Mouse (Mus musculus) left cerebral cortex, adult 8-10 months (tissue): Measurements from ENCODE around the gene Hdc. TPM values are rescaled to one million over a fixed set of nuclear protein-coding genes. Genes with fewer than 3 reads are reported as not detected.

Experiments
- DNase-seq, 2 experiments: peaks; one replicate each; pipeline ENCODE4 v3.0.0; 2022; ENCODE audit warnings: low spot score in 2 of 2
- total RNA-seq, 4 experiments: library from RNA; stranded (reverse); gene quantifications; 2 replicates each; pipeline ENCODE4 v1.2.4; 2022

Hdc gene
- total RNA-seq, 4 experiments from 2014 or later = 0.94 to 1.6 (median 1.2) TPM

DNA sequence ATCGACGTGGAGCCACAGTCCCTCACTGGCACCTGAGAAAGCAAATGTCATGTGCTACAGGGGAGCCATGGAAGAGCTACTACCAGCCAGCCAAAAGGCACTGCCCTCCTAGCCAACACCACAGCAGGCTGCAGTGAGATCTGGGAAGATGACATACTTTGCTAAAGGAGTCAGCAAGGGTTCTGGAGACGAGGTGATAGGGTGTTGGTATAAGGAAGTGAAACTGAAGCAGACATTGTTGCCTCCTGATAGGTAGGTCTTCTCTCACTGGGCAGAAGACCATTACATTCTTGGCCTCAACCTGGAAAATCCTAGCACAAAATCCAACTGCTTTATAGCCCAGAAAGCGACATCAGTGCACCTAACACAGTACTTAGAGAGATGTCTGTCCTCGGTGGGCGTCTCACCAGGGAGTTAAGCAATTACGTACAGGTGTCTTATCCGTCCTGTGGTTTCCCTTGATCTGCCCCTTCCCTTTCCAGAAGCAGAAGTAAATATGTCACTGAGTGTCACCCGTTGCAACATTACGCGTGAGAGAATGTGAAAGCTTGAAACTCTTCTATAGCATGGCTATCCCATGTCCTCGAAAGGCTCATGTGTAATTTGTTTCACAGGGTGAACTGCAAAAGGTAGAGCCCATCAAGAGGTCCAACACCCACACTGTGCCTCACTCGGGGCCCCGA is 17.0 kb downstream of the Hdc start:
- no peak for DNase-seq

DNA sequence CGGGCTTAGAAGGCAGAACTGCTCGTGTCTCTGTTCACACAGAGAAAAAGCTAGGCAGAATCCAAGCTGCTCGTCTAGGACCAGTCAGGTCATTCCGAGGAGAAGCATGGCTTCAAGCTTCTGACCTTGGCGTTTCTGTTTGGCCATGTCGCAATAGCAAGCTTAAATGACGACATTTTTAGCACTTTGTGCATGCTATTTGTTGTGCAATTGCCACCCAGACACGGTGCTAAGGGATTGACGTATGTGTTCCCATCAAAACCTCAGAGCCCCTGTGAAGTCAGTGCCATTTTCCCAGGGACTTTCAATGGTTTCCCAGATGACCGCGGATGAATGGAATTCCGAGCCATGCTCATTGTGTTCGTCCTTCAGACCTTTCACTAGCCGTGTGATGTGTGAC is 18.6 kb downstream of the Hdc start:
- DNase-seq = no peak

GRCm38 (mm10) chr2:126599005-126599404 is 20.1 kb downstream of the Hdc start:
- no peak for DNase-seq

GRCm38 (mm10) chr2:126598359-126598758 is 20.7 kb downstream of the Hdc start:
- no peak for DNase-seq

DNA sequence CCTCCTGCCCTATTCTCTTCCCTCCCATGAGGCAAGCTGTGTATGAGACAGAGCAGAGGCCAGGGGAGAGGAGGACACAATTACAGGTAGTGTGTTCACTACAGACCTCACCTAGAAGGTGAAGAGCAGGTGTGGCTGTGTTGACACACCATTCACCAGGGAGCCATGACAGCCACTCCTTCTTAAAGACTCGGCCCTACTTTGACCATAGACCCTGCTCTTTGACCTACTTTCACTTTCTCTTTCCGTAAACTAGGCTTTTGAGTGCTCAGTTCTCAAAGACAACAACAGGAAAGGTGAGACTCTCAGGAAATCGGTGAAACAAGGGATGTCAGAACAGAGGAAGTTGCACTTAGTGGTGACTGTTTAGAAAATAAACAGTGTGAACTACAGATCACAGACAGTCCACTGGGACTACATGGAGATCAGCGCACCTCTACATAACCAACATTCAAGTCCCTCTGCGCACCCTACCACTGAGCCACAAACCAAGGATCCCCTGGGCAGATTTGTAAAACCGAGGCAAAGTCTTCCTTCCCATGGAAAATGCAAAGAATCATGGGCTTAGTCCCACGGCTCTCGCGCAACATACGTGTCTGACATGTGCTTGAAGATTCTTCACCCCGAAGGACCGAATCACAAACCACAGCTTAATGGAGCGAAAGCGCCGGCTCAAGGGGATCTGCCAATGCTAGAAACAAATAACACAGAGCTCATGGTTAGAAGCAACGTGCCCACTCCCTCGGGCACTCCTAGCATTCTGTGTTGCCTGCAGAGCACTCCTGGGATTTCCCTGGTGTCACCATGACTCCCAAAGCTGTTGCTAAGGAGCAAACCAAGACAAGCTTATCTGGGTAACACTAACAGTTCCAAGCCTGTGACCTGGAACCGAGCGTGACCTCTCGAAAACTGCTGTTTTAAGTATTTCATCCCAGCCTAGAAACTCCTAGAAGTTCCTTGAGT is 21.5 kb downstream of the Hdc start:
- DNase-seq = no peak

DNA sequence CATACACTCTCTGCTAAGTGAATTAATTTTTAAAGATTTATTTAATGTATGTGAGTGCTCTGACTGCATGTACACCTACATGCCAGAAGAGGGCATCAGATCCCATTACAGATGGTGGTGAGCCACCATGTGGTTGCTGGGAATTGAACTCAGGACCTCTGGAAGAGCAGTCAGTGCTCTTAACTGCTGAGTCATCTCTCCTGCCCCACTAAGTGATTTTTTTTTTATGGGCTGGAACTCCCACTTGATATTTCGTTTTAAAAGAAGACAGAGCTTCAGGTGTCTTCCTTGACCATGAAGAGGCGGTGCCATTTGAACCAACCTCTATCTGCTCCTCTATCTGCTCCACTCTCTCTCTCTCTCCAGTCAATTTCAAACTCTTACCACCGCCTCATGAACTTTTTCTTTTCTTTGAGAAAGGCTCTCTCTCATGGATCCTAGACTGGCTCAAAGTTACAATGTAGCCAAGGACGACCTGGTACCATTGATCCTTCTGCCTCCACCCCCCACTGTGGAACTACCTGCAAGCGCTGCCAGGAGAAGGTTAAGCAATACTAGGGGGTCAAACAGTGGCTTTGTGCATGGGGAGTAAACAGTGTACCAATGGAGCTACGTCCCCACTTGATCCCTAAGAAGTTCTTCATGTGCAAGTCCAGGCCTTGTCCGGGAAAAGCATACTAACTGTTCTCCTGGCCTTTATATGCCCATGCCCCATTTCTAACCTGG is 22.6 kb downstream of the Hdc start:
- DNase-seq = no peak

DNA sequence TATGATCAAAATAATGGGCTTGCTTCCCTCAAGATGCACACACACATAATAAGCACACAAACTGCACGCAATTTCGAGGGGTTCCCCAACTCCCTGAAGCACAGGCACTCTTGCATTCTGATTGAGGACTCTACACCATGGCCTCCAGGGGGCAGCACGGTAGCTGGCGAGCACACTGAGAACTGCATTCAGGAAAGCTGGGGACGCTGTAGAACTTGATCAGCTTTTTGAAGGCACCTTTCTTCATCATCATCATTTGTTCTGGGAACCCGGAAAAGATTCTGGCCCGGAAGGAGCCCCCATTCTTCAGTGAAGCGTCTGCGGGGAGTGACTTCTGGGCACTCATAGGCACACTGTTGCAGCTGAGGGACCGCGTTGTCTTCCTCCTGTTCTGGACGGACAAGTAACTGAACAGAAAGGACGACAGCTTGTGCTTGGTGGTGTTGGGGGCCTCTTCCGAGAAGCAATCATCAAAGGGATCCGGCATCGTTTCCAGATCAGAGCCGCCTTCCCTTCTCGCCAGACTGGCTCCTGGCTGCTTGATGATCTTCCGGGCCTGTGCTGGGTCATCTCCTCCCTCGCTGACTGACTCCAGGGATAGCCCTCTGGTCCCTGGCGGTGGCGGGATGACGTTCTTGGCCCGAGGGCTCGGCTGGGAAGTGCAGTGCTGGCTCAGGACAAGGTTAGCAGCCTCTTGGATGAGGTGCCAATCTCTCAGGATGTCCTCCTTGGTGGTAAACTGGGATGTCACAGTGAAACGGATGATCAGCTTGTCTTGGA is 25.1 kb downstream of the Hdc start:
- peak in 1 of 2 experiments; percentile 13 for DNase-seq

DNA sequence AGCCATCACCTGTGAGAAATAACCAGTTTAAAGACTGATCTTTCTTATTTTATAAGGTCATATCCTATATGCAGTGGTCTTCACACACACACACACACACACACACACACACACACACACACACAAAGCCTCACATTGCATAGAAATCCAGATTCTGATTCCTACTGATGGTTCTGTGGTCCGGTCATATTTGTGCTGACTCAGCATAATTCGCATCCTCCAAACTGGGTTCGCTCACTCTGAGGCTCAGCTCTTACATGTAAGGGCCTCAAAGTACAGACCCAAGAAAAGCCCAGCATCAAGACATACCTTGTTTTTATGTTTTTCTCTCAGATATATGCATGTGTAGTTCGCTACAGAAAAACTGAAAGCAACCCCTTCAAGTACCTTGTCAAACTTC is 27.8 kb downstream of the Hdc start:
- DNase-seq = no peak

- no peak for DNase-seq
Measured at GRCm38 (mm10) chr2:126587468-126587867, 31.6 kb downstream of the Hdc start.

DNA sequence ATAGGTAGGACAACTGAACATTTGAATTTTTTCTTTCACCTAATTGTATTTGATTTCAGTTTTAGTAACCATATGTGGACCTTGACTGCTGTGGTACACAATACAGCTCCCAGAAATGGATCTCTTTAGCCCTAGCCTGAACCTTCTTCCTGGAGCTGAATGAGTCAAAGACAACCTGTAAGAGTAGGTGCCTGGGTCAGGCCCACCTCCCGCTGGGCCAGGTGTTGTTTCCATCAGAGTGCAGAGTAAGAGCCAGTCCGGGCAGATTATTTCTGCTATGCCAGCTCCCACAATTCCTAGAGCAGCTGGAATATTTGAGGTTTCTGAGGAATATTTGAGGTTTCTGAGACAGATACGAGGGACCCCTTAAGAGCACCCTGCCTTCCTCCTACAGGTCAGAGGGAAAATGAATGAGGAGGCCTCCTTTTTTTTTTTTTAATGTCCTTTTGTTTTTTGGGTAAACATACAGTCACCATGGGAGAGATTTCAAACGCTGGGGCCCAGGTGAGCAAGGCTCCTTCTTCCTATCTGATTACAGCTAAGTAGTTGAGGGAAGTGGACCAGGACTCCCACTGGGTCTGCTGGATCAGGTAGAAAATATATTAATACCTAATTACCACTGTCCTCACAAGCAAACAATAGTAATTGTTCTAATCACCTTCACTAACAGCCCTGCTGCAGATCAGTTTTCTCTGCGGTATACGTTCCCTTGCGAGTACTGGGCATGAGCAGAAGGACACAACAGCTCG is 34.3 kb downstream of the Hdc start:
- no peak for DNase-seq

DNA sequence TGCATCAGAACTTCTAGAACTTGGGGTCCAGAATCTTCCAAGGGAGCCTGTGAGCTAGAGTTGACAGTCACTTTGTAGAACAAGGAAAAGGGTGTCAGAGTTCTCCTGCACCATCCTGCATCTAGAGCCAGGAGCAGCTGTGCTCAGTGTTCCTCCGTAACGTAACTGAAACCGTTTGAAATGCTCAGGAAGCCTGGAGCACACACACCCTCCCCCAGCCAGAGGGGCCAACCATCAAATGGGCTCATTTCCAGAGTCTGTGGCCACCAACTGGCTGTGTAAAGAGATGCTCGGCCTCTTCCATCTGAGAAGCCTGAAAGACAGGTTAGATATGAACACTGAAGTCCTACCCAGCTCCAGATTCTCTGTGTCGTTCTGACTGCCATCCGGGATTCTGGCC is 35.1 kb downstream of the Hdc start:
- no peak for DNase-seq

DNA sequence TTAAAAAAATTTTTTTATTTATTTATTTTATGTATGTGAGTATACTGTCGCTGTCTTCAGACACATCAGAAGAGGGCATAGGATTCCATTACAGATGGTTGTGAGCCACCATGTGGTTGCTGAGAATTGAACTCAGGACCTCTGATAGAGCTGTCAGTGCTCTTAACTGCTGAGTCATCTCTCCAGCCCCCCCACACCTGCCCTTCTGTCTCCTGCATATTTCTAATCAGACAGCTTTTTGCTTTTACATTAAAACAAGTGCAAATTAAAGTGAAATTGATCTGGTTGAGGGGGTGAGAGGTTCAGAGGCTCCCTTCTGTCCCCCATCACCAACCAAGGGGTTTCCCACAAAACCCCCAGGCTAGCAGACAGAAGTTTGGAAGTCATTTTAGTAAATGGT is 39.8 kb downstream of the Hdc start:
- DNase-seq = no peak

- no peak for DNase-seq
Measured at GRCm38 (mm10) chr2:126577362-126577761, 41.7 kb downstream of the Hdc start.

GRCm38 (mm10) chr2:126575391-126576176 is 43.5 kb downstream of the Hdc start:
- DNase-seq = no peak

GRCm38 (mm10) chr2:126572747-126573146 is 46.4 kb downstream of the Hdc start:
- DNase-seq = no peak

DNA sequence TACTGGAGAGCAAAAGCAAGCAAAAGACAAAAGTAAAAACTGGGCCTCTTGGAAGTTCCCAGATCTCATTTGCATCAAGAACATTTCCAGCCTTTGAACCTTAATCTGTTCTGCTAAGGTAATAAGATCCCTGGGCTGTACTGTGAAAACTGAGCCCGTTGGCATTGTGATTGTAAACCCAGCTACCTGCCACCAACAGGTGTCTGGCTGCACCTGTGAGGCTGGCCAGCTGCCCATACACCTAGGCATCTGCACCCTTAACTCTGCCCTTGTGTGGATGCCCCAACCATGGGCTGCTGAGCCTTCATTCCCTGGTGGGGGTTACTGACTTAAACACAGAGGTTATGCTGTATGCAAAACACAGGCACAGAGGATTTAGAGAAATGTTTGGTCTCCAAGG is 46.9 kb downstream of the Hdc start:
- no peak for DNase-seq

DNA sequence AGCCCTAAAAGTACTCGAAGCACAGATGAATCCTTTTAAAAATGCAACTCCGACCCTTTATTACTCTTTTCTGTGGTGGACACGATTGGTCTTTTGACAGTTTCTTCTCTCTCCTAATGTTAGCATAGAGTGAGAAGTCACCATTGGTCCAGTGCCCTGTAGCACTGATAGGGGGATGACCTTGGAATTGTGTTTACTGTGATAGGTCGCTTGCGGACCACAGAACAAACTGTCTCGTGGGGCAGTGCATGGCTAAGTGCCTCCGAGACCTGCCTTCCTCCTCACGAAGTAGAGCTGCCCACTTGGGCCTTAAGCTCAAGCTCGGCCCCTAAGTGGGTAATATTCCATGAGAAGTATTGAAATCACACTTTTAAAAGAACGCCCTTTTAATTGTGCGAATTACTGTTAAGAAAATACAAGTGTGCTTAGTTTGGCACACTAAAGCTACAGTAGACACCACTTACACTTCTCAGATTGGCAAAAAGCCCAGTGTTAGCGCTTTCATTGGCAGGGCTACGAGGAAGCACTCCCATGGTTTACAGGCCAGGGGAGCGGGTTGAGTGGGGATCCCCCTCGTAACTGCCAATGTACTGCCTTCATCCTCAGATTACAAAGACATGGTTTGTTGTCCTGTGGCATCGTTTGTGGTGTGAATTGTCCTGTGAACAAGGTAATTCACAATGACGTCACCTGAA is 55.5 kb downstream of the Hdc start:
- DNase-seq = no peak

- DNase-seq = no peak
Measured at GRCm38 (mm10) chr2:126560094-126560493, 59.0 kb downstream of the Hdc start.

GRCm38 (mm10) chr2:126555533-126555932 is 63.6 kb downstream of the Hdc start:
- no peak for DNase-seq
